Mouse (Mus musculus) bone marrow macrophage, adult 2 months (primary cell): ENCODE data around the gene Fkbp4. TPM values are rescaled to one million over a fixed set of nuclear protein-coding genes. Genes with fewer than 3 reads are reported as not detected.
A peak's percentile ranks its signal among the peaks of the same experiment; 100 is the strongest.
"Not testable (repeated sequence)": the region's sequence is repeated elsewhere in the genome, so short reads cannot be mapped to it uniquely, and the experiment has no call there.

Experiments used
- H3K27ac ChIP-seq: 2 replicates; pipeline ENCODE4 v1.5.1; 2012; ENCODE audit warnings: low read depth, low read length; ENCODE audit not compliant: insufficient read depth
- H3K4me1 ChIP-seq: 2 replicates; pipeline ENCODE4 v1.6.1; 2012; ENCODE audit warnings: low read length; ENCODE audit not compliant: control insufficient read depth, insufficient read depth
- H3K4me3 ChIP-seq: 2 replicates; pipeline ENCODE4 v1.5.1; 2012; ENCODE audit warnings: mild to moderate bottlenecking, low read length, moderate library complexity; ENCODE audit not compliant: insufficient read depth
- CTCF ChIP-seq: IDR thresholded peaks from 2 replicates; pipeline ENCODE4 v1.5.1; 2012; ENCODE audit warnings: low read depth, mild to moderate bottlenecking, low read length, moderate library complexity
- POLR2A ChIP-seq: IDR thresholded peaks from 2 replicates; pipeline ENCODE4 v1.6.1; 2012; ENCODE audit warnings: mild to moderate bottlenecking, low read depth, low read length, borderline replicate concordance
- polyA plus RNA-seq: library from polyadenylated mRNA; stranded (reverse); fragments of >200 nt; gene quantifications from 2 replicates; pipeline ENCODE4 v1.2.4, GENCODE M21; 2012; ENCODE audit not compliant: missing spikeins, insufficient read depth, insufficient read length

Gene Fkbp4
- polyA plus RNA-seq, 1 experiment: 28.9 TPM

DNA sequence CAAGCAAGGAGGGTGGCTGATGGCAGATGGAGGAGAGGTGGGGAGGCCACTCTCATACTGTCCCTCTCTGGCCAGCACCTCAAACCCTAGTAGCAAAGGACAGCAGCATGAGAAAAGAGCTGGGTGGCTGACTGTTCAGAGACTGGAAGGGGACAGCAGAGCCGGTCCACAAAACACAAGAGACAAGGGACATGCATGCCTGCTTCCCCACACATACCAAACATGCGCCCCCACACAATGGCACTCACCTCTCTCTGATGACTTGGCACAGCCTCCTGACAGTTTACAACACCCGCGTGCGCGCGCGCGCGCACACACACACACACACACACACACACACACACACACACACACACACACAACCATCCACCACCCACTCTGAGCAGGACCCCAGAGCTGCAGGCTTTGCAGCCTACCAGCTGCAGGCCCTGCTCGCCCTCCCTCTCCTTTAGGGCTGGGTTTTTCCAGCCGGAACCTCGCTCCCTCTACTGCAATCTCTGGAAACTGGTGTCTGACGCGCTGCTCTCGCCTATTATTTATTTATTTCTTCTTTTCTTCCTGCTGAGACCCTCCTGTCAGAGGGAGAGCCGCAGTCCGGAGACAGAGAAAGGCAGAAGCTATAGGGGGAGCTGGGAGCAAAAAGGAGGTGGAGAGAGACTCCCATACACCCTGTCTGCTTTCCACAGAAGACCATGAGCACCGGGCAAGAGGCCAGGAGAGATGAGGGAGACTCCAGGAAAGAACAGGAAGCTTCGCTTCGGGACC lies 38.9 kb downstream of the Fkbp4 start:
- no peak overlapping the region for H3K27ac ChIP-seq
- TF ChIP-seq CTCF (no peak), POLR2A (no peak)
- no peak overlapping the region for H3K4me3 ChIP-seq
- no peaks in the 10 kb centered on the region for H3K4me1 ChIP-seq

DNA sequence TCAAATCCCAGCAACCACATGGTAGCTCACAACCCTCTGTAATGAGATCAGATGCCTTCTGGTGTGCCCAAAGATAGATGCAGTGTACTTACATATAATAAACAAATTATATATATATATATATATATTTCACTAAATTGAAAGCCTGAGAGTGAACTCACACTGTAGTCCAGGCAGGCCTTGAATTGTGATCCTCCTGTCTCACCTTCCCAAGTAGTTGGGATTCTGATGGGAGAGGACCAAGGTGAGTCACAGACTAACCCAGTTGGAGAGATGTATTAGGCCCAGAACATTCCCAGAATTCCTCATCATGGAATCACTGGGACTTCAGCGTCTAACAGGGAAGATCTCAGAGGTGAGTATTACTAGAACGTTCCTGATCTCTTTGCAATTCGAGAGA lies 39.5 kb downstream of the Fkbp4 start, which contains the start of gene Nrip2:
TSS of gene Nrip2 (plus strand) at position 301 of the 400 bp plus-strand sequence.
- no peaks in the 10 kb centered on the region for H3K4me1 ChIP-seq
- TF ChIP-seq CTCF (no peak), POLR2A (no peak)
- no peak within 1 kb of the TSS for H3K4me3 ChIP-seq
- no peak within 1 kb of the TSS for H3K27ac ChIP-seq

DNA sequence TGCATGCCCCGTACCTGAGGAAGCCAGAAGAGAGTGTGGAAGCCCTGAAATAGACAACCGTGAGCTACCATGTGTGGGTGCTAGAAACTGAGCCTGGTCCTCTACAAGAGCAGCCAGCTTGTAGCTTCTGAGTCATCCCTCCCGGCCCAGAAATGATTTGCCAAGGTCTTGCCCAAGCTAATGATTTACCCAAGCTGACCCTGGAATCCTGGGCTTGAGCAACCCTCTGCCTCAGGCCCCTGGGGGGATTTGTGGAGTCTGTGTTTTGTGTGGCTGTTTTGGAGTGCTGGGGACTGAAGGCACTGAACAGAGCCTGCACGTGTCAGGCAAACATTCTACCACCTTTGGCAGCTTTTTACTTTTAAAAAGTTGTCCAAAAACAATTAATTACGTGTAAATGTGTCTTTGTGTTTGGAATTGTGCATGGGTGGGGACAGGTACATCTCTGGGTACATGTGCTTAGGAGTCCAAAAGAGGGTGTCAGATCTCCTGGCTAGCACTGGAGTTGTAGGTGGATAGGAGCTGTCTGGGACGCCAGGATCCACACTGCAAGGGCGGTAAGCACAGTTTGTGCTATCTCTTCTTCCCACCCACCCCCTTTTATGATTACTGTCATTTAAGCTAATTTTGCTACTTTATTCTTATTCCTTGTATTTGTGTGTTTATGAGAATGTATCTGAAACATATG lies 40.8 kb downstream of the Fkbp4 start:
- Histone ChIP-seq H3K4me1 (no peaks in the 10 kb centered on the region), H3K27ac (no peak overlapping the region), H3K4me3 (no peak overlapping the region)
- TF ChIP-seq POLR2A (no peak), CTCF (no peak)

DNA sequence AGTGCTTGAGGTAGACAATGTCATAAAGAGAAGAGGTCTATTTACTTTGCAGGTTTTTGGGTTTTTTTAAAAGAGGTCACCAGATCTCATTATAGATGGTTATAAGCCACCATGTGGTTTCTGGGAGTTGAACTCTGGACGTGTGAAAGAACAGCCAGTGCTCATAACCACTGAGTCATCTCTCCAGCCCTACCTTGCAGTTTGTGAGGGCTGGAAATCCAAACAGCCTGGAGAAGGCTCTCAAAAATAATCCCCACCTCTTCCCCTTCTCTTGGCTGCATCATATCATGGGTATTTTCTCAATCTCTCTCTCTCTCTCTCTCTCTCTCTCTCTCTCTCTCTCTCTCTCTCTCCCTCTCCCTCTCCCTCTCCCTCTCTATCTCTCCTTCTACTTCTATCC lies 47.8 kb downstream of the Fkbp4 start:
- Histone ChIP-seq H3K27ac (no peak overlapping the region), H3K4me1 (no peaks in the 10 kb centered on the region), H3K4me3 (no peak overlapping the region)
- TF ChIP-seq CTCF: no peak
- no peak for TF ChIP-seq POLR2A

DNA sequence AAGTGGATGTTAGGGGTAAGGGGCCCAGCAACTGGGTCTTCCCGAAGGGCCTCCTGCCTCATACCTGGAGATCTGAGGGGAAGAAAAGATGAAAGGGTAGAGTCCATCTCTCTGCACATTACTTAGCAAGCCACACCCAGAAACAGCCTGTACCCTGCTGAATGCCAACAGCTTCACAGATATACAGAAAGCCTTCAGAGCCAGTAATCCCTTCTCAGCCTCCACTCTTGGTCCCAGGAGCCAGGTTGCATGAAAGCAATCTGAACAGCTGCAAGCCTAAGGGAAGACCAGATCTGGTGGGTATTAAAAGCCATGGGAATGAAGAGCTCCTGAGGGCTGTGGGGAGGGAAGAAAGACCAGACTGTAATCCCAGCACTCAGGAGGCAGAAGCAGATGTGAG lies 49.3 kb downstream of the Fkbp4 start:
- TF ChIP-seq POLR2A: no peak
- no peak for TF ChIP-seq CTCF
- Histone ChIP-seq H3K4me1 (no peaks in the 10 kb centered on the region), H3K27ac (no peak overlapping the region), H3K4me3 (no peak overlapping the region)

DNA sequence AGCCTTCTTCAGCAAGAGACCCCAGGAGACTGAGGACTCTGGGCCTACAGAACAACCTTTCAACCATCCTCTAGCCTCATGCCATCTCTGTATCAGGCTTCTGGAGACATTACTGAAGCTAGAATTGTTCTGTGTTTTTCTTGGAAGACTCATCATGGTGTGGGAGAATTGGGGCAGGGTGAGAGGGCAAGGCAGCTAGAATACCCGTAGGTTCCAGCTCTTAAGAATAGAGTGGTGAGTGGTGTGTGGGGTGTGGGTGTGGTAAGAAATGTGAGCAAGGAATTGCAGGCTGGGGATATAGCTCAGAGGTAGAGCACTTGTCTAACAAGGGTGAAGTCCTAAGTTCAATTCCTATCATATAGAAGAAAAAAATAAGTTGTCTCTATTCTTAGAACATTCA lies 53.5 kb downstream of the Fkbp4 start:
- TF ChIP-seq POLR2A (no peak), CTCF (no peak)
- Histone ChIP-seq H3K27ac (no peak overlapping the region), H3K4me3 (no peak overlapping the region)

DNA sequence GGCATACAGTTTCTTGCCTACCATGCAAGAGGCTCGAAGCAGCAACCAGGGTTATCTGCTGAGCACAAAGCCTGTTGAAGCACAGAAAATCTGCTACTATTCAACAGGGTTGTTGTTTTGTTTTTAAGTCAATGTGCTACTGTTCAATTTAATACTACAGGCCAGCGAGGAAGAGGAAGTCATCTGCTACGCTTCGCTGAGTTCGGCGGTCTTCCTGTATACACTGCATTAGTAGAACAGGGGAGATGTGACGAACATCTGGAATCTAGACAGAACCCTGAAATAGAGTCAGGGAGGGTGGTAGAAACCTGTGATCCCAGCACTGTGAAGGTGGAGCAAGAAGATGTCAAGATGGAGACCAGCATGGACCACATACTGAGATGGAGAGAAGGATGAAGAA lies 54.7 kb downstream of the Fkbp4 start:
- TF ChIP-seq POLR2A: no peak
- TF ChIP-seq CTCF: no peak
- no peak overlapping the region for H3K27ac ChIP-seq
- peaks cover 27% of the 10 kb centered on the region for H3K4me1 ChIP-seq
- H3K4me3 ChIP-seq: no peak overlapping the region

More for the DNA sequence above, 53.5 kb downstream of the Fkbp4 start:
- peaks cover 19% of the 10 kb centered on the region for H3K4me1 ChIP-seq

DNA sequence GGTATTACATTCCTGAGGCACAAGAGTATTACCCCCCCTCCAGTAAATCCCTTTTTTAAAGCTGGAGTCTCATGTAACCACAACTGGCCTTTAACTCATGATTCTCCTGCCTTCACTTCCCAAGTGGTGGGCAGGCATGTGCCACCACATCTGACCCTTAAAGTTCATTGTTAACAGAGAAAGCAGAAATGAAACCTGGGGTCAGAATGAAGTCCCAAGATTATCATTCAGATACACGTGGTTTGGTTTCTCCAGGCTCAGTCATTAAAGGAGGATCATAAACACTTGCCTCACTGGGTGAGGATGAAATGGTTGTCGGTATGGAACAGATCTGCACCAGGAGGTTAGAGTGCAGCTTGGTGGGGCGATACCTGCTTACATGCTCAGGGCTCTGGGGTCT lies 57.2 kb downstream of the Fkbp4 start:
- TF ChIP-seq CTCF: no peak
- no peak for TF ChIP-seq POLR2A
- peak overlapping the region; percentile 51 for H3K27ac ChIP-seq
- no peak overlapping the region for H3K4me3 ChIP-seq
- H3K4me1 ChIP-seq: peaks cover 27% of the 10 kb centered on the region

DNA sequence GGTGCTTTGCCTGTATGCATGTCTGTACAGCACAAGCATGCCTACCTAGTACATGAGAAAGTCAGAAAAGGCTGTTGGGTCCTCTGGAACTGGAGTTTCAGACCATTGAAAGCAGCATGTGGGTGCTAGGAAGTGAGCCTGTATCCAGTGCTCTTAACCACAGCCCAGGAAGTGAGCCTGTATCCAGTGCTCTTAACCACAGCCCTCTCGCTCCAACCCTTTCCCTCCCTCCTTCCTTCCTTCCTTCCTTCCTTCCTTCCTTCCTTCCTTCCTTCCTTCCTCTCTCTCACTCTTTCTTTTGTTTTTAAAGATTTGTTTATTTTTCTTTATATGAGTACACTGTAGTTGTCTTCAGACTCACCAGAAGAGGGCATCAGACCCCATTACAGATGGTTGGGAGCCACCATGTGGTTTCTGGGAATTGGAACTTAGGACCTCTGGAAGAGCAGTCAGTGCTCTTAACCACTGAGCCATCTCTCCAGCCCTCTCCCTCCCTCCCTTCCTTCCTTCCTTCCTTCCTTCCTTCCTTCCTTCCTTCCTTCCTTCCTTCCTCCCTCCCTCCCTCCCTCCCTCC lies 57.8 kb downstream of the Fkbp4 start:
- peaks cover 27% of the 10 kb centered on the region for H3K4me1 ChIP-seq
- not testable (repeated sequence) for H3K4me3 ChIP-seq
- peak overlapping the region; percentile 12 for H3K27ac ChIP-seq

Other genes starting within 250 kb of the Fkbp4 start
- gene Tead4, start 137.9 kb downstream of the Fkbp4 start, polyA plus RNA-seq: not detected in 2 replicates
- 3.9 and 5.2 TPM in 2 replicates for gene Tulp3, start 82.8 kb downstream of the Fkbp4 start, polyA plus RNA-seq
- gene Rhno1, start 75.8 kb downstream of the Fkbp4 start, polyA plus RNA-seq: 27.3 and 33.3 TPM in 2 replicates
- gene Foxm1, start 75.7 kb downstream of the Fkbp4 start, polyA plus RNA-seq: 27.4 and 31.7 TPM in 2 replicates
- gene Tex52, start 63.2 kb downstream of the Fkbp4 start, polyA plus RNA-seq: not detected in 2 replicates
- not detected in 2 replicates for gene Gm44596, start 63.2 kb downstream of the Fkbp4 start, polyA plus RNA-seq
- not detected in 2 replicates for gene Nrip2, start 39.4 kb downstream of the Fkbp4 start, polyA plus RNA-seq
- gene Itfg2, start 13.7 kb downstream of the Fkbp4 start, polyA plus RNA-seq: 5.5 and 6.8 TPM in 2 replicates
- not detected in 2 replicates for gene Pzp, start 88.0 kb upstream of the Fkbp4 start, polyA plus RNA-seq
- gene A2ml1, start 142.9 kb upstream of the Fkbp4 start, polyA plus RNA-seq: 0.84 TPM in 1 of 2 replicates, not detected in the other
- not detected in 2 replicates for gene Klrb1a, start 184.9 kb upstream of the Fkbp4 start, polyA plus RNA-seq
- not detected in 2 replicates for gene Clec2h, start 223.7 kb upstream of the Fkbp4 start, polyA plus RNA-seq